Mouse (Mus musculus): ENCODE measurements around the gene Golt1a.

- TF ChIP-seq POLR2A (IDR thresholded peaks at IDR 0.05; ENCODE audit: low read depth, low read length) (no peak), CTCF (IDR thresholded peaks at IDR 0.05; ENCODE audit: extremely low read depth, insufficient read depth, insufficient read length, insufficient replicate concordance) (no peak)
Observed at GRCm38 (mm10) chr1:133346531-133346930, 36.9 kb downstream of the Golt1a start.
